Mouse (Mus musculus): ENCODE measurements around the gene Vps45.

The Vps45 gene

DNA sequence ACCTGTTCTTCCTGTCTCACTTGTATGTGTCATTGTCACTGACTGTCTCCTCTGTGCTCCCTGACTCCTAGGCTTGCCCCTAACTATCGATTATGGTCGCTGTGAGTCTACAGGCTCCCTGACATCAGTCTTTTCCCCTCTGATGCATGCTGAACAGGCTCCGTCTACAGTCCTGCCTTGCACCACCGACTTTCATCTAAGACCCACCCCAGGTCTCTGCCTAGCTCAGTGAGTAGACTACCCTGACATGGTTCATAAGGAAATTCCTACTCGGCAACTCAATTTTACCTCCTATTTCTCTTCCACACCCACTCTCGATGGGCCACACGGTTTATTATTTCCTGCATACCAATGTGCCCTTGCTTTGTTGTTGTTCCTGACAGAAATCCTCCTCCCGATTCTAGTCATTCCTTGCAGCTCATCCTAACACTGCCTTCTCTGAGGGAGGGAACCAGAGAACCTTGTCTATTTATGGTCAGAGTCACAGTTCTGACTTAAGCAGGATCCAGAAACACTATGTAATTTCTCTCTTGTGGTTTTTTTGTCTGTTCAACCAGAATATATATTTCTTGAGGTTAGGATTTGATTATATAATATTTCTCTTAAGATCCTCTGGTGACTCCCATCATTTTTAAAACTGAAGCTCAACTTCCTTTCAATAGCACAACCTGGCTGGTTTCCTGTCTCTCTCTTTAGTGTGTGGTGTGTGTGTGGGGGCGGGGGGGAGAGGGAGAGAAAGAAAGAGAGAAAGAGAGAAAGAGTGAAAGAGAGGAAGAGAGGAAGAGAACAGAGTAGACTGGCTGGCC is 18.2 kb downstream of the Vps45 start:
- DNase-seq (ENCODE audit: extremely low read depth, low read depth, low spot score): no peak

DNA sequence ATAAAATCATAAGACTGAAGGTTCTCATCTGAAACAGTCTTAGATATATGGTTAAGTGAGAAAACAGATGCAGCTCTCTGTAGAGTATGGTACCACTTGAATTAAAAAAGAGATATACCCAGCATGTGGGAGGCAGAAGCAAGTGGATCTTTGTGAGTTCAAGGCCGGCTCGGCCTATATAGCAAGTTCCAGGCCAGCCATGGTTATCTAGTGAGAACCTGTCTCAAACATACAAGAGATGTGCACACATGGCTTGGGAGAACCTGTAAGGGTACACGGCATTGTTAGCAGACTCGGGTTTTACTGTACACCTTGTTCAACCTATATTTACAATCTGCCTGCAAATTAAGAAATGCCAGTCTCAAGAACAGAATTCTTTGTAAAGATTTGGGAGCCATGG is 19.4 kb downstream of the Vps45 start:
- no peak for DNase-seq (ENCODE audit: extremely low read depth, low read depth, low spot score)

DNA sequence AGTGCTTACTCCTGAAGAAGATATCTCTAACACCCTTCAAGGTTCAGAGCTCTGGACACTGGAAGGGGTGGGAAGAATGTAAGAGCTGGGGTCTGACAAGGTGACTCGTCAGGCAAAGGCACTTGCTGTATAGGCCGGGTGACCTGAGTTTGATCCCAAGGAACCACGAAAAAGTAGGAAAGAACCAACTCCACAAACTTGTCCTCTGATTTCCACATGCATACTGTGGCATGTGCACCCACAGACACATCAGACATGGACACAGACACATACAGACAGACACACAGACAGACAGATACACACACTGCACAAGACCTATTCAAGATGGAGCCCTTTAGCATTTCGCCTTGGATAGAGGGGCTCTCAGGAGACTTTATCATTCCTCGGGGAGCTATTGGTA is 20.1 kb downstream of the Vps45 start:
- DNase-seq (ENCODE audit: extremely low read depth, low read depth, low spot score): no peak

DNA sequence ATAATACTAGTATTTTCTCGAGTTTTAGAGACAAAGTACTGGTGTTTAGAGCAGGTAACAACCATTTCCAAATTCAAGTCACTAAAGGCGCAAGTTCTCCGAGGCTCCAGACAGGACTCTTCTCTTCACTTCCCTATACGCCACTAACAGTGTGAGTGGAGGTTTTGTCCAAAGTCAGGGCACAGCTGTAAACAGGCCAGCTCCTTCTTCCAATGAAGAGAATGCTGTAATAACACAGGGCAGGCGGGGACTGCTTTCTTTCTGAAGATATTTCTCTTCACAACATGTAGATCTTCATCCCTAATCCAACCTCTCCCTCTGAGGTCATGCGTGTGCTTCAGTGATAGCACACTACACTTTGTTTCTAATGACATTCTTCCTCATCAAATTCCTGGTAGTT is 21.5 kb downstream of the Vps45 start:
- DNase-seq (ENCODE audit: extremely low read depth, low read depth, low spot score): no peak

DNA sequence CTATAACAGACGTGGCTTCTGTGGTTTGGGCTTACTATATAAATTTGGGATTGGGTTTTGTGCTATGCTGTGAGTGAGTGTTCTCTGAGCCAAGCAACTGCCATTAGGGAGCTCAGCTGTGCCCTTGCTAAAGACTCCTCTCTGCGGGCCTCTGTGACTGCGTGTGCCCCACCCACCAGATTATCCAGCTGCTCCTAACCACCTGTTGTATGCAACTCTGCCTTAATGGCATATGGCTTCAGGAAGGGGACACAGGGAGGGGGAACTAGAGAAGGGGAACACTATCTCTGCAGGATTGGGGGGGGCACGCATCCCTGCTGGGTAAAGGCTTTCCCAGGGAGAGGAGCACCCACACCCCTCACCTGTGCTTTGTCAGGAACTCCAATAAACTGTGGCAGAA is 25.2 kb downstream of the Vps45 start:
- no peak for DNase-seq (ENCODE audit: extremely low read depth, low read depth, low spot score)

DNA sequence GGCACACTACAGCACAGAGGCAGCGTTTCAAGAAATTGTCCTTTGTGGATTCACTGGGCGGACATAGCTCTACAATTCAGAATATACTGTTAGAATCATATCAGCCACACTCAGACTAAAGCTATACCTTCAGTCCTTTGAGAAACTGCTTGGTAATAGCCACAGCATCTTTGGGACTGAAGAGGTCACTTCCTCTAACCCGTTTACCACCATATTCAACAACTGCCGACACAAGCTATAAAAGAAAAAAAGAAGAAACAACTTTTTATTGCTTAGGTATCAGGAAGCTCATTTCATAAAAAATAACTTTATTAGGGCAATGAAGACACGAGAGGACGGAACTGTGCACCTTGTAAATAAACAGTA is 25.6 kb downstream of the Vps45 start:
- no peak for DNase-seq (ENCODE audit: extremely low read depth, low read depth, low spot score)

DNA sequence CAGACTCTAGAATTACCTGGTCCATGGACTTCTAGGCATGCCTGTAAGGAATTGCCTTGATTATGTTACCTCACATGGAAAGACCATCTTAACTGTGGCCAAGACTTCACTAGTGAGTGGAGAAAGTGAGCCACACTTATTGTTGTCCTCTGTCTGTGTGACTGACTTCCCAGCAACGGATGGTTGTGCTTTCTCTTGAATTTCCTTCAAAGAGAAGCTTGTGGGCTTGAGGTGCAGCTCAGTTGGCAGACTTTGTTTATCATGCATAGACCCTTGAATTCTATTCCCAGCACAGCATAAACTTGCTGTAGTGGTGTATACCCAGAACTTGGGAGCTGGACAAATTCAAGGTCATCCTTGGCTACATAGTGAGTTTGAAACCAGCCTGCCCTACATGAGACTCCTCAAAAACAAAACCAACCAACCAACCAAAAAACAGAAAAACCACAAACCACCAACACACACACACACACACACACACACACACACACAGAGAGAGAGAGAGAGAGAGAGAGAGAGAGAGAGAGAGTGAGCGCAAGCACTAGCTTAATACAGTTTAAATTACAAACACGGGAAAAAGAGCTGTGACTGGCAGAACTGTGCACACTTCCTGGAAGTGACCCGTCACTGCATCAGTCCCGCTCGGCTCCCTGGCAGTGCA is 26.1 kb downstream of the Vps45 start:
- DNase-seq (ENCODE audit: extremely low read depth, low read depth, low spot score): no peak

DNA sequence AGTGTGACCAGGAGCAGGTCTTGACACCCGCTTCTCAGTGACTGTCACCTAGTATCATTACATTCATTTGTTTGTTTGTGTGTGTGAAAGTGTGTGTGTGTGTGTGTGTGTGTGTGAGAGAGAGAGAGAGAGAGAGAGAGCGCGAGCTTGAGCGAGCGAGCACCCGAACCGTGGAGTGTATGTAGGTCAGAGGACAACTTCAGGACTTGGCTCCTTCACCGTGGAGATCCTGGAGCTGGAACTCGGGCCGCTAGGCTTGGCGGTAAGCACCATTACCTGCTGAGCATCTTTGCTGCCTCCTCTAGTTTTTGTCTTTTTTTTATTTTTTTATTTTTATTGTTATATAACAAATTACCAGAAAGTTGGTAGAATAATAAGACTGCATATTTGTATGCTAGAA is 28.5 kb downstream of the Vps45 start:
- no peak for DNase-seq (ENCODE audit: extremely low read depth, low read depth, low spot score)

DNA sequence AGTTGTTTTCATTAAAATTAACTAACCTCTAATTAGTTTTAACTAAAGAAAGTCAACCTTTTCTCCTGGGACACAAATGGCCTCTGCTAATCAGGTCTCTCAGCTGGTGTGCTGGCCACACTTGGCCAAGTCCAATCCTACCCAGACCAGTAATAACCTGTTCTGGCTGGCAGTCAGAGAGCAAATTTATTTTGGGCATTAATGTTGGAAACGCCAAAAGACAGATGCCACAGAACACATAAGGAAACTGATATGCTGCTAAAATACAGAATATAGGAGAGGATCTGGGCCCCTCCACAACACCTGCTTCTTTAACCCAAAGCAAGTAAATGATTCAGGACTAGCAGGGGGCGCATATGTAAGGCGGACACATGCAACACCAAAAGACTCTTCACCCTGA is 28.9 kb downstream of the Vps45 start:
- DNase-seq (ENCODE audit: extremely low read depth, low read depth, low spot score): no peak

DNA sequence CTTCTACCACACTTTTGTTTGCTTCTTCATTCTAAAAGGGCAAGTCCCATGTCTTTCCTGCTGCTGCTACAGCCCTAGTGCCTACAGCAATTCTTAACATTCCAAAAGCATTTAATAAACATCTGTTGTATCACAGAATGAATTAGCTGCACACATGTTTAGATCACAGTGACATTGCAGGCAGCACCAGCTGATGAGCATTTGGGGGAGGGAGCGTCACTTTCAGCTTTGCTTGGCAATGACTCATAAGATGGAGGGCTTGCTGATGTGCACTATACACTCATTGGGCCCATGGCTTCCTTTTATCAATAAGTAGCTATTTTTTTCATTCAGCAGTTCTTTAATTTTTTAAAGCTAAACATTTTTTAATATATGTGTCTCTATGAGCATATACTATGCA is 30.4 kb downstream of the Vps45 start:
- DNase-seq (ENCODE audit: extremely low read depth, low read depth, low spot score): no peak

DNA sequence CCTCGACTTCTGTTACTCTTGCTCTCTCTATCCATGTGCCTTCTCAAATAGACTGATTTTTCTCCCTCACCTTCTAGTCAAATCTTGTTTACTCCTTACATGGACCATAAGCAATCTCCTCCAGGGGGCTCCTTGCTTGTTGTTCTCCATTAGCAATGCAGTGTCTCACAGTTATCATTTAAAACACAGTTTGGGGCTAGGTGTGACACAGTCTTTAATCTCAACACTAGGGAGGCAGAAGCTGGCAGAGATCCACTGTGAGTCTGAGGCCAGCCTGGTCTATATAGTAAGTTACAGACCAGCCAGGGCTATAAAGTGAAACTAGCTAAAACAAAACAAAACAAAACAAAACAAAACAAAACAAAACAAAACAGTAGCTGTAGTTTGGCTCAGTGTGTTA is 31.1 kb downstream of the Vps45 start:
- DNase-seq (ENCODE audit: extremely low read depth, low read depth, low spot score): no peak

DNA sequence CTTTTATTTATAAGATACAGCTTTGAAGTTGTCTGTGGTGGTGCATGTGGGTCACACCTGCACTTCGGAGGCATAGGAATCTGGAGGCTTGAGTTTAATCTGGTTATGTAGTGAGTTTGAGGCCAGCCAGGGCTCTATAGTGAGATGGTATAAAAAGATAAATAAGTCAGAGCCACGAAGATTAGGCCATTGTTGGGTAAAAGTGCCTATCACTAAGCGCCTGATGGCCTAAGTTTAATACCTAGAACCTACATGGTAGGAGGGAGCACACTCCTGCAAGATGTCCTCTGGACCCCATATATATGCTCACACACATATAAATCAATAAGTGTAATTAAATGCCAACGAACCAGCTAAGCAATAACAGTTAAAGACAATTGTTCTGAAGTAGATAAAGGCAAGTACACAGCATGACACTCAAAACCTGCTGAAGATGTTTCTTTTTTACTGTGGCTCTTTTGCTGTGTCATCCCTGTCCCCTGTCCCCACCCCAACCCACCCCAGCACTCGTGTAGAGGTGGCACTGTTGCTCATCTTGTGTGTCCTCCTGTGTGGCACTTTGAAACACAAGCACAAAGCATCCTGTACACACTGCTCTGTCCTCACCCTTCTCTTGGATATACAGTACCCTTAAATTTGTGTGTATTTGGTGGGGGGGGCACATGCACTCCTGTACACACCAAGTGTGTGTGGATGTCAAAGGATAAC is 36.7 kb downstream of the Vps45 start:
- DNase-seq (ENCODE audit: extremely low read depth, low read depth, low spot score): no peak

DNA sequence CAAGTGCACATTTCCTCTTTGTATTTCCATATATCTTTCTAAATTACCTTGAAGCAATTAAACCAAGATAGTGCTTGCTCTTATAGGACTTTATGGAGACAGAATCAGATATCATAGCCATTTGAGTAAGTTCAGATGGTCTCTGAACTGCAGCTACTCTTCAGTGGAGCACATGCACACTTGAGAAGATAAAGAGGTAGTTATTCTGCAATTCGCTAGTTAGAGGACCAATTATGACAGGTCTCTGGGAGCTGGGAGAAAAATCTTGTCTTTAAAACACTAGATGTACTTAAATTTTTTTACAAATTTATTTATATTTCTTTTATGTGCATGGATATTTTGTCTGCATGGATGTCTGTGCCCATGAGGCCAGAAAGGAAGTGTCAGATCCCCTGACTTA is 37.5 kb downstream of the Vps45 start:
- no peak for DNase-seq (ENCODE audit: extremely low read depth, low read depth, low spot score)

DNA sequence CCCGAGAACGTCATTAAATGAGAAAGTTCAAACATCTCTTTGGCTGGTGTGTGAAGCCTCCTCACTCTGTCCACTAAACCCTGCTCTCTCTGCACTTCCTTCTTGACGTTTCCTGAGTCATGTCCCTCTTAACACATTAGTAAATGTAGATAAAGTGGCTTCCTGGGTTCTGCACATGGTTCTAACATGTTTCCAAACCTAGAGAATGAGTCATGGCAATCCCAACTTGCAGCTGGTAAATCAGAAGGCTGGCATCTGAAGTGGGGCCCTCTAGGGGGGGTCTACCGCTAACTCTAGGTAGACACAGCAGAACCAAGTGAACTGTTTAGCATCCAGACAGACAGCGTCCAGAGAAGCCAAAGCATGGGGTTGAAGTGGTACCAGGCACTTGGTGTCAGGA is 40.8 kb downstream of the Vps45 start:
- DNase-seq (ENCODE audit: extremely low read depth, low read depth, low spot score): no peak

DNA sequence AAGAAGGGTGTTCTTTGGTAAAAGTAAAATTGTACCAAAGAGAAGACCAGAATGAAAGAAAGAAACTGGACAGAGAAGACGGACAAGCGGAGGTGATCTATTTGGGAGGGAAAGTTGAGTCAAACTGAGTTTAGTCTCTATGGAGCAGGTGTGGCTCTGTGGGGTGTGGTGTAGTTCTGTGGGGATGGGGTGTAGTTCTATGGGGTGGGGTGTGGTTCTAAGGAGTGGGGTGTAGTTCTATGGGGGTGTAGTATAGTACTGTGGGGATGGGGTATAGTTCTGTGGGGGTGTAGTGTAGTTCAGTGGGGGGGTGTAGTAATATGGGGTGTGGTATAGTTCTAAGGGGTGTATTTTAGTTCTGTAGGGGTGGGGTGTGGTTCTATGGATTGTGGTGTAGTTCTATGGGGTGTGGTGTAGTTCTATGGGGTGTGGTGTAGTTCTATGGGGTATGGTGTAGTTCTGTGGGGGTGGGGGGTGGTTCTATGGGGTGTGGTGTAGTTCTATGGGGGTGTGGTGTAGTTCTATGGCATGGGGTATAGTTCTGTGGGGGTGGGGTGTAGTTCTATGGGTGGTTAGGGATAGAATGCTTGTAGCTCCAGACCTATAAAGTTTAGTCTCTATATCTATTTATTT is 41.9 kb downstream of the Vps45 start:
- DNase-seq (ENCODE audit: extremely low read depth, low read depth, low spot score): no peak

DNA sequence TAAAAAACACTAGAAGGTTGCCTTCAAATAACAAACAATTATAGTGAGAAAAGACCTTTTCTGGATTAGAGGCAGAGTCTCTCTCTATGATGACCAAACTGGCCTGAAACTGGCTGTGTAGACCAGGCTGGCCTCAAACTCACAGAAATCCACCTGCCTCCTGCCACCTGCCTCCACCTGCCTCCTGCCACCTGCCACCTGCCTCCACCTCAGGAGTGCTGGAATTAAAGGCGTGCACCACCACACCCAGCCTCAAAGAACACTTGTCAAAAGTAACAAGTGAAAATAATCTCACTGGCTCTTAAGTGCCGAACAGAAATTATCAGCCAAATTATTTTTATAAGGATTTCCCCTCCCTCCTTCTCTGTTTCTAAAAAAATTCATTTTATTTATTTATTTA is 42.6 kb downstream of the Vps45 start:
- no peak for DNase-seq (ENCODE audit: extremely low read depth, low read depth, low spot score)

DNA sequence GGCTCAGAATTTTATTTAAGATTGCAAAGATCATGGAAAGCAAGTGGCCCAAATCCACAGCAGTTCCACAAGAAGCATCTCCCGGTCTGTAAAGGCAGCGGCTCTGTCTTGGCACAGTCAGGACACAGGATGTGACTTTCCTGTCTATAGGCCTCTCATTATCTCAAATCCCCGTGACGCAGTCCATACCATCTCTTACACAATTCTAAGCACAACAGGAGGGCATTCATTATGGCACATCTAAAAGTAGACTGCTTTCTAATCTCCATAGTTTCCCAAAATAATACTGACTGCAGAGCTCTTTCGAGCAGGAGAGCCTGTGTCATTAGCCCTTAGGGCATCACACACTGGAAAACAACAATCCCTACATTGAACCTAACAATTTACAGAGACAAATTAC is 45.5 kb downstream of the Vps45 start:
- no peak for DNase-seq (ENCODE audit: extremely low read depth, low read depth, low spot score)

DNA sequence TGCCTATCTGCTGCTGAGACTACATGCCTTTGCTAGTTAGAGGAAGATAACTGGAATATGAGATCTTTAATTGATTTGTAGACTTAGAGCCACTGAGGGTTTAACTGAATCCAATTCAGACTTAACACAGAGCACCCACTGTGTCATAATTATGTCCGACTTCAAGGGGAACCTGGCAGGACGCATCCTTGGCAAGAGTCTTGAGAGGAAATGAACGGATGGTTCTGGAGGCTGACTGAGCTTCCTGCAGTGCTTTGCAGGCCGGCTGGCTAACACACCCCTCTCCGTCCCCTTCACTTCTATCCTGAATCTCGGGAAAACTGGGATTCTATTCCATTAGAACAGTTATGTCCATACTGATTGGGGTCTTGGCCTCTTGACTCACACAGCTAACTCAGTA is 49.8 kb downstream of the Vps45 start:
- DNase-seq (ENCODE audit: extremely low read depth, low read depth, low spot score): no peak

DNA sequence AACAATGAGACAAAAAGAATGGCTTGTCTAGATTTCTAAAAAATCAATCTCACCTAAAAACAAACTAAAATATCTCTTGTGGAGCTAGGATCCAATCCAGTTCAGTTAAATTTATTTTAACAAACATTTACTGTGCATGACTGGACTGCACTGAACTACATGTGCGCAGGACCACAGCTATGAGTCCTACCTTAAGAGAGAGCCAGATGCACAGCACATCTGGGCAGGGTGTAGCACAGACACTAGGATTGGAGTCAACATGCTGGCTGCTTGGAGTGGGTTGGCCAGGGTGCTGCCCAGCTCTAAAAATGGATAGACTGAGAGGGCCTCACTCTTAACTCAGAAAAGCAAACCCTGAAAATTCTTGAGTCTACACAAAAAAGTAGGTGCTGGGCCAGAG is 56.7 kb downstream of the Vps45 start:
- DNase-seq (ENCODE audit: extremely low read depth, low read depth, low spot score): no peak

DNA sequence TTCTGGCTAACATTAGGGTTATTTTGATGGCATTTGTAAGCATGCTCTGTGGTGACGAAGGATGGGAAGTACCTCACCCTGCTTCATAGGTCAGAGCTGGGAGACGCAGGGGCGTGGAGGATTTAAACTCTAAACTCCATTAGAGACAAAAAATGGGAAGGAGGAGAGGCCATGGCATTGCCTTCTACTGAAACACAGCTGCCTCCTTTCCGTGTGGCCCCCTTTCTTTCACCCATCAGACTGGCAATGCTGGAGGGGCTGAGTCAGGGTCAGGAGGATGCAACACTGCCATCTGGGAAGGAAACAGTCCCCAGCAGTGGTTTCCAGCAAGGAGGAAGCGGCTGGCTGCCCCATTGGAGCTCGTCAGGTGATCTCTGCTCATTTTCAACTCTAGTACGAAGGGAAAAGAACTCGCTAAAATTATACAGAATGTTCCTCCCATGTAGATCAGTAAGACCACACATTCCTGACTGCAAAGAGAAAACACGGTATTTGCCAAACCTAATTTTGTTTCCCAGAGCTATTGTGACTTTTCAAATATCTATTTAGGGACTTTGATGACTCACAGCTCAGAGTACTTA is 57.3 kb downstream of the Vps45 start:
- DNase-seq (ENCODE audit: extremely low read depth, low read depth, low spot score): no peak

DNA sequence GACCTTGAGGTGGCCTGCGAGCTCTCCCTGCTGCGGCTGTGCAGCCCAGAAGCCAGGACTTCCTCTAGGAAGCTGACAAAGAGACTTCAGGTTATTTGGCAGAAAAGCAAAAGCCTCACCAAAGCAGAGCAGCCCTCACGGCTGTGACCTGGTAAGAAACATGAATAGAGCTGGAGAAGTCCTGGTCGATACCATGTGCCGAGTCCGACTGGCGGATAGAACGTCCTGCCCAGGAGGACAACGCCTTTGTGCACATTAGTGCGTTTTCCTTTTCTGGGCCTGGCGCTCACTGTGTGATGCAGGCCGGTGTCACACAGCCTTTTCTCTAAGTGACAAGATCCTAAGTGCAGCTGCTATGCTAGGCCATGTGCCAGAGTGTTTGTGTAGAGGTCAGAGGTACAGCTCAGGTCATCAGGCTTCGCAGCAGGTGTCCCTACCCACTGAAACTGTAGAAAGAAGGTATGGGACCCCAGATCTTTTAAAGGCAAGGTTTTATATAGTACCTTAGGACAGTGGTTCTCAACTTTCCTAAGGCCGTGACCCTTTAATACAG is 58.1 kb downstream of the Vps45 start:
- DNase-seq (ENCODE audit: extremely low read depth, low read depth, low spot score): no peak
